Mouse (Mus musculus): ENCODE data around the gene Kpna3.

- TF ChIP-seq CTCF (IDR thresholded peaks at IDR 0.05; ENCODE audit: extremely low read depth, insufficient read length, insufficient replicate concordance, low read depth, low read length), result no peak
- TF ChIP-seq POLR2A (IDR thresholded peaks at IDR 0.05; ENCODE audit: low read depth, low read length), result no peak
Measured at GRCm38 (mm10) chr14:61415311-61415710, 24.4 kb downstream of the Kpna3 start.
